Mouse (Mus musculus) small intestine, adult 2 months (tissue): ENCODE data around the gene Pou2f3.

Source experiments
- CTCF ChIP-seq: fragments of 200-500 bp; IDR thresholded peaks from 2 replicates; pipeline ENCODE4 v1.5.1; 2012; ENCODE audit warnings: low read depth, mild to moderate bottlenecking, control low read depth, inconsistent platforms, low read length, moderate library complexity, mixed read lengths; ENCODE audit not compliant: insufficient replicate concordance, insufficient read length; ENCODE audit errors: extremely low read depth
- POLR2A ChIP-seq: fragments of 200-500 bp; IDR thresholded peaks from 2 replicates; pipeline ENCODE4 v1.6.1; 2012; ENCODE audit warnings: low read depth, mild to moderate bottlenecking, control low read depth, inconsistent platforms, low read length, moderate library complexity

DNA sequence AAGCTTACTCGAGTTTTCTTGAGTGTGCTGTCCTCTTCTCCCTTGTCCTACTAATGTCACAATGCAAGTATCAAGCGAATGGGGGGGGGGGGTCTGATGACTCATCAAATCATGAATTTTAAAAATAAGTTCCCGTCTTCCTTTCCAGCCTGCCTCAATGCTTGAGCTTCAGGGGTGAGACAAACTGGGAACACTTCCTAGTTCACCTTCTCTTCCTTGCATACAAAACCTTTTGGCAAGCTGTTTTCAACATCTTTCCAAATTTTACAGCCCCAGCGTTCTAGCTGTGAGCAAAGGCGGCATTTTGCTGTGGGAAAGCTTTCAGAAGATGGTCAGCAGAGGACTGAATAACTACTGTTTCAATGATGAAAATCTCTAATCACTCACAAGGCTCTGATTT is 102.6 kb downstream of the Pou2f3 start:
- no peak for TF ChIP-seq POLR2A
- TF ChIP-seq CTCF: no peak
